Mouse (Mus musculus) limb, embryonic 15.5 days (tissue): ENCODE measurements at regions not wholly inside any gene's neighbourhood (a gene's known extent, or its start where the extent isn't known, plus 50 kb on each side); places are given as distances from the start of the nearest gene placed in this dataset.

Source experiments
- ATAC-seq: fragments of 200-750 bp; cut with Nextera tagmentation; 2 replicates; pipeline ENCODE4 v1.8.0; 2017; ENCODE audit warnings: low read depth, moderate TSS enrichment; ENCODE audit not compliant: insufficient number of reproducible peaks, low FRiP score, low TSS enrichment
- H3K27ac ChIP-seq: fragments of 300-500 bp; sonication (generic); 2 replicates; pipeline ENCODE4 v1.5.1; 2015; ENCODE audit warnings: moderate library complexity, mild to moderate bottlenecking, inconsistent platforms
- H3K27me3 ChIP-seq: fragments of 300-500 bp; sonication (generic); 2 replicates; pipeline ENCODE4 v1.6.1; 2015; ENCODE audit warnings: inconsistent platforms
- H3K36me3 ChIP-seq: fragments of 300-500 bp; sonication (generic); 2 replicates; pipeline ENCODE4 v1.6.1; 2015; ENCODE audit warnings: inconsistent platforms
- H3K4me1 ChIP-seq: fragments of 300-500 bp; sonication (generic); 2 replicates; pipeline ENCODE4 v1.6.1; 2015; ENCODE audit warnings: inconsistent platforms
- H3K4me2 ChIP-seq: fragments of 300-500 bp; sonication (generic); 2 replicates; pipeline ENCODE4 v1.6.1; 2015; ENCODE audit warnings: mild to moderate bottlenecking, inconsistent platforms
- H3K4me3 ChIP-seq: fragments of 300-500 bp; sonication (generic); 2 replicates; pipeline ENCODE4 v1.5.1; 2015; ENCODE audit warnings: mild to moderate bottlenecking, inconsistent platforms
- H3K9ac ChIP-seq: fragments of 300-500 bp; sonication (generic); 2 replicates; pipeline ENCODE4 v1.6.1; 2015; ENCODE audit warnings: inconsistent platforms
- H3K9me3 ChIP-seq: fragments of 300-500 bp; sonication (generic); 2 replicates; pipeline ENCODE4 v1.6.1; 2016; ENCODE audit warnings: inconsistent platforms
- WGBS: fragments of 180-500 bp; shearing (Covaris S2); methylation state at CpG from one replicate; pipeline ENCODE4 v1.1.7; 2015; 5-methylcytosine and 5-hydroxymethylcytosine counted together

GRCm38 (mm10) chr12:29258966-29259365 is 269.2 kb upstream of the Myt1l start:
- Histone ChIP-seq H3K4me2 (no peak overlapping the region), H3K27me3 (no peaks in the 10 kb centered on the region), H3K4me1 (peaks cover 15% of the 10 kb centered on the region), H3K4me3 (no peak overlapping the region), H3K36me3 (no peaks in the 10 kb centered on the region), H3K27ac (no peak overlapping the region), H3K9me3 (no peaks in the 10 kb centered on the region), H3K9ac (no peak overlapping the region)
- no peak for ATAC-seq
- WGBS = 59% methylated on average over 7 of the region's 7 CpGs

- Histone ChIP-seq H3K27ac (no peak overlapping the region), H3K4me2 (no peak overlapping the region), H3K9me3 (no peaks in the 10 kb centered on the region), H3K27me3 (no peaks in the 10 kb centered on the region), H3K36me3 (no peaks in the 10 kb centered on the region), H3K4me3 (no peak overlapping the region), H3K9ac (no peak overlapping the region), H3K4me1 (no peaks in the 10 kb centered on the region)
- ATAC-seq = no peak
- 94% methylated on average over 4 of the region's 4 CpGs for WGBS
Observed at GRCm38 (mm10) chr12:29274166-29274565, 254.0 kb upstream of the Myt1l start.

GRCm38 (mm10) chr12:29275676-29276075 is 252.5 kb upstream of the Myt1l start:
- no peaks in the 10 kb centered on the region for H3K36me3 ChIP-seq
- no peaks in the 10 kb centered on the region for H3K9me3 ChIP-seq
- no peak overlapping the region for H3K4me2 ChIP-seq
- H3K4me1 ChIP-seq = peaks cover 13% of the 10 kb centered on the region
- H3K27me3 ChIP-seq = no peaks in the 10 kb centered on the region
- 0 out of 2 replicates have a peak, but pooled peaks have one; percentile 16 for ATAC-seq
- no peak overlapping the region for H3K27ac ChIP-seq
- no peak overlapping the region for H3K4me3 ChIP-seq
- no peak overlapping the region for H3K9ac ChIP-seq
- 60% methylated on average over 4 of the region's 4 CpGs for WGBS

GRCm38 (mm10) chr12:29279631-29280080 is 248.5 kb upstream of the Myt1l start:
- Histone ChIP-seq H3K36me3 (no peaks in the 10 kb centered on the region), H3K9me3 (no peaks in the 10 kb centered on the region), H3K27me3 (no peaks in the 10 kb centered on the region), H3K4me1 (peaks cover 21% of the 10 kb centered on the region), H3K9ac (no peak overlapping the region), H3K4me3 (peak overlapping the region; percentile 1; the same call in 1 of the 2 replicates), H3K4me2 (peak overlapping the region; percentile 29; the same call in 1 of the 2 replicates), H3K27ac (peak overlapping the region; percentile 60)
- no peak for ATAC-seq
- 13% methylated on average over 13 of the region's 13 CpGs for WGBS

- Histone ChIP-seq H3K27ac (peak overlapping the region; percentile 60), H3K36me3 (no peaks in the 10 kb centered on the region), H3K27me3 (no peaks in the 10 kb centered on the region), H3K4me1 (peaks cover 21% of the 10 kb centered on the region), H3K4me3 (peak overlapping the region; percentile 1; the same call in 1 of the 2 replicates), H3K4me2 (peak overlapping the region; percentile 29; the same call in 1 of the 2 replicates), H3K9ac (no peak overlapping the region), H3K9me3 (no peaks in the 10 kb centered on the region)
- WGBS = 5% methylated on average over 9 of the region's 9 CpGs
- ATAC-seq = no peak
Observed at GRCm38 (mm10) chr12:29280081-29280788, 247.9 kb upstream of the Myt1l start.

- no peak overlapping the region for H3K27ac ChIP-seq
- H3K4me1 ChIP-seq = peaks cover 21% of the 10 kb centered on the region
- H3K4me3 ChIP-seq = no peak overlapping the region
- H3K36me3 ChIP-seq = no peaks in the 10 kb centered on the region
- H3K27me3 ChIP-seq = no peaks in the 10 kb centered on the region
- no peaks in the 10 kb centered on the region for H3K9me3 ChIP-seq
- H3K9ac ChIP-seq = no peak overlapping the region
- no peak for ATAC-seq
- H3K4me2 ChIP-seq = no peak overlapping the region
- WGBS = 55% methylated on average over 17 of the region's 17 CpGs
Observed at GRCm38 (mm10) chr12:29280861-29281630, 247.1 kb upstream of the Myt1l start.

- H3K27ac ChIP-seq = no peak overlapping the region
- 80% methylated on average over 2 of the region's 2 CpGs for WGBS
- no peak overlapping the region for H3K9ac ChIP-seq
- H3K4me3 ChIP-seq = no peak overlapping the region
- H3K9me3 ChIP-seq = no peaks in the 10 kb centered on the region
- no peaks in the 10 kb centered on the region for H3K36me3 ChIP-seq
- H3K4me2 ChIP-seq = no peak overlapping the region
- H3K27me3 ChIP-seq = no peaks in the 10 kb centered on the region
- 0 out of 2 replicates have a peak, but pooled peaks cover 7% of the 10 kb centered on the region for H3K4me1 ChIP-seq
- no peak for ATAC-seq
Observed at GRCm38 (mm10) chr12:29288801-29289200, 239.4 kb upstream of the Myt1l start.

- no peaks in the 10 kb centered on the region for H3K27me3 ChIP-seq
- WGBS = 10% methylated on average over 23 of the region's 23 CpGs
- peak overlapping the region; percentile 81 for H3K27ac ChIP-seq
- 0 out of 2 replicates have a peak, but pooled peaks cover 7% of the 10 kb centered on the region for H3K4me1 ChIP-seq
- H3K9me3 ChIP-seq = no peaks in the 10 kb centered on the region
- peak overlapping the region; percentile 42 for H3K4me3 ChIP-seq
- no peaks in the 10 kb centered on the region for H3K36me3 ChIP-seq
- H3K4me2 ChIP-seq = peak overlapping the region; percentile 56
- peak; percentile 100 for ATAC-seq
- peak overlapping the region; percentile 50 for H3K9ac ChIP-seq
Observed at GRCm38 (mm10) chr12:29290591-29291351, 237.4 kb upstream of the Myt1l start.

- no peak overlapping the region for H3K9ac ChIP-seq
- no peak overlapping the region for H3K27ac ChIP-seq
- H3K9me3 ChIP-seq = no peaks in the 10 kb centered on the region
- no peaks in the 10 kb centered on the region for H3K4me1 ChIP-seq
- no peaks in the 10 kb centered on the region for H3K36me3 ChIP-seq
- no peaks in the 10 kb centered on the region for H3K27me3 ChIP-seq
- 66% methylated on average over 5 of the region's 5 CpGs for WGBS
- H3K4me3 ChIP-seq = no peak overlapping the region
- ATAC-seq = no peak
- no peak overlapping the region for H3K4me2 ChIP-seq
Observed at GRCm38 (mm10) chr12:29297984-29298383, 230.2 kb upstream of the Myt1l start.

- no peaks in the 10 kb centered on the region for H3K27me3 ChIP-seq
- H3K9me3 ChIP-seq = no peaks in the 10 kb centered on the region
- no peak overlapping the region for H3K4me3 ChIP-seq
- ATAC-seq = no peak
- WGBS = 45% methylated on average over 1 of the region's 1 CpGs
- H3K4me1 ChIP-seq = no peaks in the 10 kb centered on the region
- H3K36me3 ChIP-seq = no peaks in the 10 kb centered on the region
- no peak overlapping the region for H3K4me2 ChIP-seq
- no peak overlapping the region for H3K9ac ChIP-seq
- no peak overlapping the region for H3K27ac ChIP-seq
Observed at GRCm38 (mm10) chr12:29315636-29316035, 212.5 kb upstream of the Myt1l start.

GRCm38 (mm10) chr12:29321468-29321867 is 206.7 kb upstream of the Myt1l start:
- Histone ChIP-seq H3K4me2 (no peak overlapping the region), H3K27ac (no peak overlapping the region), H3K36me3 (no peaks in the 10 kb centered on the region), H3K4me1 (no peaks in the 10 kb centered on the region), H3K9me3 (no peaks in the 10 kb centered on the region), H3K9ac (no peak overlapping the region), H3K4me3 (no peak overlapping the region), H3K27me3 (no peaks in the 10 kb centered on the region)
- ATAC-seq = no peak
- 31% methylated on average over 2 of the region's 2 CpGs for WGBS
